Mouse (Mus musculus) cerebellum, postnatal 36 days (tissue): ENCODE measurements around the gene Zkscan5.
A peak's percentile ranks its signal among the peaks of the same experiment; 100 is the strongest.
"Not testable (repeated sequence)": the region's sequence is repeated elsewhere in the genome, so short reads cannot be mapped to it uniquely, and the experiment has no call there.

ENCODE experiments used
- DNase-seq, 2 experiments: peaks; one replicate each; pipeline ENCODE4 v3.0.0; 2021 to 2022; ENCODE audit warnings: mixed read lengths in 2 of 2

Gene Zkscan5

DNA sequence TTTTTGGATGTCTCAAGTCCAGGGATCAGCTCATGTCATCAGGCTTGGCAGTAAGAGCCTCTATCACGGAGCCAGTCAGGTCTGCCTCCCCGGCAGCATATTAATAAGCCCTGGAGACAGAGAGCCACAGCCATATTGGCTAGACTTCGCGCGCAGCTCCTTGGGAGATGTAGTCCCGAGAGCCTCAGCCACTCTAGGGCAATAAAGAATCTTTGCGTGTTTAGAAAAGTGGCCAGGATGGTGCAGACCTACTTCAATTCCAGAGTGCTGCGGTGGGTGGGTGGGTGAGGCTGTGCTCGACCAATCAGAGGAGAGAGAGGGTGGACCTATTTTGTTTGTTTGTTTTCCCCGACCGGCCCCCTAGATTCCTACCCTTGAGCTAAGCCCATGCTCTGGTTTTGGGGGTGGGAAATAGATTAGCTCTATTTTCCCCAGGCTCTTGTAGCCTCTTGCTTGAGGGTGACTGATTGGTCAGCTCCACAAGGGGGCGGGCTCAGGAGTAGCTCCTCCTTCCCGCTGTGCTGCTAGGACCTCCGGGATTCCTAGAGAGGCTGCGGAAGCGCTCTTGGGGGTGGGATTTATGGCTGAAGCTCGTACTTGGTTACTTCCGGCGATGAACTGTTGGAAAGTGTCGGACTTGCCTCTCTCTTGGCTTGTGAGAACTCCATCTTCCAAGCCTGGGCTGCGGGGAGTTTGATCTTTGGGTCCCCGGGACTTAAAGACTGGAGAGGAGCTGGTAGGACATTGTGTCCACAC, at the start of gene Zkscan5:
Gene Zkscan5 (plus strand): TSS at position 627 of the 756 bp plus-strand sequence.
- DNase-seq, result peak; percentile 98

- DNase-seq, result no peak
These were observed 43.0 kb upstream of the Zkscan5 start for GRCm38 (mm10) chr5:145161361-145161760.

- DNase-seq, result no peak
These were observed 39.7 kb upstream of the Zkscan5 start for GRCm38 (mm10) chr5:145164710-145165109.

- no peak for DNase-seq
These were observed 39.2 kb upstream of the Zkscan5 start for GRCm38 (mm10) chr5:145165184-145165583.

DNA sequence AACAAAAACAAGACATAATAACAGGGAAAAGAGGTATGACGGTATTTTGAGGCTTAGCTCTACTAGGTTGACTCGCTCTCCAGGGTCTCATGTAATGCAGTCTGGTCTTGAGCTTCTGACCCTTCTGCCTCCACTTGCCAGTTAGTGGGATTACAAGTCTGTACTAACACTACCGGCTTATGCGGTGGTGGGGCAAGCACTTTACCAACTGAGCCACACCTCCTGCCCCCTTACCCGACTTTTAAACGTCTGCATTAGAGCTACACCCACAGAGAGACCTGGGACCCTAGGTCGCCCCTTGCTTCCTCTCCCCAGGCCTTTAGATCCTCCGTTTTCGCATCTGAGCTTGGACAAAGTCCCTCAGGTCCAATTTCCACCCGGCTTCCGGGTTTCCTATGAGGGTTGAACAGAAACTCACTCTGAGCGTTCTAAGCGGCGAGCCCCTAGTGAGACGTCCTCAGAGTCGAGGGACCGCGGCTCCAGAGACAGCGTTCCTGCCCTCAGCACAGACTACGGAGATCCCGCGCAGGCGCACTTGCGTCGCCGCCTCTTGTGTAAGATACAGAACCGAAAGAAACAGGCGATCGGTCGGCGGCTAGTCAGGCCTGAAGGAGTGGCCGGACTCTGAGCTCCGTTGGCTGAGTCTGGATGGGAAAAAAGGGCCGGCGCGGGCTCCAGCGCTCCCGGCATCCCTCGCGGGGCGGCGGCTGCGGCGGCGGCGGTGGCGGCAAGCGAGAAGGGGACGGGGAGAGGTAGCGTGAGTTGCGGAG, 37.6 kb upstream of the Zkscan5 start, which contains the start of the genes Ptcd1 and Cpsf4:
Gene Ptcd1 (minus strand): TSS at position 573 of the 770 bp plus-strand sequence.
Gene Cpsf4 (plus strand): TSS at position 678 of the 770 bp plus-strand sequence.
- peak; percentile 99 to 100 for DNase-seq

- no peak for DNase-seq
These were observed 37.1 kb upstream of the Zkscan5 start for GRCm38 (mm10) chr5:145167306-145167661.

- DNase-seq, result no peak
These were observed 25.8 kb upstream of the Zkscan5 start for GRCm38 (mm10) chr5:145178461-145178980.

- DNase-seq, result no peak
These were observed 19.1 kb upstream of the Zkscan5 start for GRCm38 (mm10) chr5:145185244-145185643.

DNA sequence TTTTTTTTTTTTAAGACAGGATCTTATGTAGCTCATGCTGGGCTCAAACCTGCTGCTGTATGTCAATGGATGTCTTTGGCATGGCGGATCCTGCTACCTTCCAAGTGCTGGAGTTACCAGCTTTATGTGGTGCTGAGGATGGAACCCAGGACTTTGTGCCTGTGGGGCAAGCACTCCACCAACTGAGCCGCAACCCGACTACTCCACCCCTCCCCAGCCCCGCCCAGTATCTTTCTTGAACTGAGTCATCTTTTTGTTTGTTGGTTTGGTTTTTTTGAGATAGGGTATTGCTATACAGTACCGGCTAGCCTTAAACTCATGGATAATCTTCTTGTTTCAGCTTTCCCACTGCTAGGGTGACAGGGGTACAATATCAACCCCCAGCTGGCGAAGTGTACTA, 14.9 kb upstream of the Zkscan5 start:
- DNase-seq, result no peak

DNA sequence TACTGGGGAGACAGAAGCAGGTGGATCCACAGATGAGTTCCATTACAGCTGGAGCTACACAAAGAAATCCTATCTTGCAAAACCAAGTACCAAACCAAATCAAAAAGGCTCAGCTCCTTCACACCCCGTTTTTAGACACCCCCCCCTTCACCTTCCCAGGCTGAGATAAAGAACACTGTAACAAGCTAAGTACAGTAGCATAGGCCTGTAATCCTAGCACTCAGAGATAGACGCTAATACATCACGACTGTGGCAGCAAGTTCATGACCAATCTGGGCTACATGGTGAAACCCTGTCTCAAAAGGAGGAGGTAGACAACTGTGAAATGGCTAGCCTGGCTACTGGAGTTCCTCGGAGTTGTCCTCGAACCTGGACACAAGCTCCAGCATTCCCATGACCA, 14.0 kb upstream of the Zkscan5 start:
- DNase-seq, result no peak

GRCm38 (mm10) chr5:145190875-145191798, 13.2 kb upstream of the Zkscan5 start:
- DNase-seq, result peak; percentile 93 to 94

- DNase-seq, result no peak
These were observed 12.4 kb upstream of the Zkscan5 start, which contains the start of gene Atp5j2 for GRCm38 (mm10) chr5:145191962-145192361. Gene Atp5j2 (minus strand): TSS chr5:145192062.

DNA sequence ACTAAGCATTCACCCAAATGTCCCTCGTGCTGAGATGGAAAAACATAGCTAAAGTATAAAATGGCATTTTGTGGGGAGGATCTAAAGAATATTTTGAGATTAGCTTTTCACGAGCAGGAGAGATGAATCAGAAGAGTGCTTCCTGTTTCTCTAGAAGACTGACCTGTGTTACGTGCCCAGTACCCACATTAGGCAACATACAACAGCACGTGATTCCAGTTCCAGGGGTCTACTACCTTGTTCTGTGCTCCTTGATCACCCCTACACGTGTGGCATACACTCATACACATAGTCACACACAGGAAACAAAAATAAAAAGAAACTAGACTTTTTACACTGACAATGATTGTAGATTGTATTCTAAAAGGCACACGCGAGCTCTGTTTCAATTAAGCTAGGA, 4.0 kb upstream of the Zkscan5 start:
- no peak for DNase-seq

- peak; percentile 76 for DNase-seq
These were observed 2.9 kb upstream of the Zkscan5 start, which contains the start of gene Zkscan14 for GRCm38 (mm10) chr5:145201321-145201991. Gene Zkscan14 (minus strand): TSS chr5:145201868.

DNA sequence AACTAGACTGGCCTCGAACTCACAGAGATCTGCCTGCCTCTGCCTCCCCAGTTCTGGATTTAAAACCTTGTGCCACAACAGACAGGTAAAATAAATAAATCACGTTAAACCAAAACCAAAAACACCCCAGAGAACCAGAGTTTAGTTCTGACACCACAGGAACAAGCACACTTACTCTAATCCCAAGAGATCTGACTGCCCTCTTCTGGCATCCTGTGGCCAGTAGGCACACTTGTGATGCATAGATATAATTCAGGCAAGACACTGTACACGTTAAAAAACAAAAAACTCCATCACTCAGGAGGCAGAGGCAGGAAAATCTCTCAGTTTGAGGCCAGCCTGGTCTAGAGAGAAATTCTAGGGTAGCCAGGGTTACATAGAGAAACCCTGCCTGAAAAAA, 1.9 kb upstream of the Zkscan5 start:
- no peak for DNase-seq

DNA sequence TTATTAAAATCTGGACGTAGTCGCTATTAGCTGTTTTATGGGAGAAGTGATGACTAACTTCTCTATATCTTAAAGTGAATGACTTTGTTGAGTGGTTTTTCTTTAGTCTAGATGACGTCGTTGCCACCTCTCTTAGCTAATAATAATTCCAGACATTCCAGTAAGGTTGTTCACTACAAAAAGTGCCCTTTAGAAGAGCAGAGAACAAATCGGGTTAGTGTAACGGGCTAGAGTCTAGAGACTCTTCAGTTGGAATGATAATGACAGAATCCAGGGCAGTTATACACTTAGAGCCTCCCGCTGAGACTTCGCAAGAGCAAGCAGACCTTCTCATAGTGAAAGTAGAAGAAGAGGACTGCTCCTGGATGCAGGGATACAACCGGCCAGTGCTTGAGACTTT, 679 bp downstream of the Zkscan5 start:
- no peak for DNase-seq

- DNase-seq, result no peak
These were observed 3.0 kb downstream of the Zkscan5 start for GRCm38 (mm10) chr5:145207385-145207784.

DNA sequence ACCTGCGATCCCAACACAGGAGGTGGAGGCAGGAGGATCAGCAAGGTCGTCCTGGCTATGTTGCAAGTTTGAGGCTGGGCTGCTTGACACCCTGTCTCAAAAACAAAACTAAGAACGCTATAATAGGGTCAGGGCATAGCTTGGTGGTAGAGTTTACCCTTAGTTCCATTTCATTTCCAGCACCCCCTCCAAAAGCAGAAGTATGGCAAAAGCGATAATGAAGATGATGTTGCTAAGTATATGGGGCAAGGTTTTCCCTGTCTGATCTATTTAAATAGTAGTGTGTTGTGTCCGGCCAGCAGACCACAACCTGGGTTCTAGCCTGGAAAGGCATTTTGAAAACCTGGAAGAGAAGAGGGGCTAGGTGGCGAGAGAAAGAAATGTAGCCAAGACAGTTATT, 3.6 kb downstream of the Zkscan5 start:
- no peak for DNase-seq

- not testable (repeated sequence) for DNase-seq
These were observed 4.0 kb downstream of the Zkscan5 start for GRCm38 (mm10) chr5:145208391-145208790.

- no peak for DNase-seq
These were observed 7.0 kb downstream of the Zkscan5 start for GRCm38 (mm10) chr5:145211340-145211739.

- DNase-seq, result no peak
These were observed 7.9 kb downstream of the Zkscan5 start for GRCm38 (mm10) chr5:145212216-145212615.

- no peak for DNase-seq
These were observed 9.1 kb downstream of the Zkscan5 start for GRCm38 (mm10) chr5:145213505-145213904.
